Mouse (Mus musculus) kidney, postnatal 25 days (tissue): Measurements from ENCODE around the gene Tacc2.
"Not testable (repeated sequence)": the region's sequence is repeated elsewhere in the genome, so short reads cannot be mapped to it uniquely, and the experiment has no call there.

Source experiments
- DNase-seq, 2 experiments: peaks; one replicate each; pipeline ENCODE4 v3.0.0; 2021; ENCODE audit warnings: mixed read lengths in 2 of 2

The Tacc2 gene

GRCm38 (mm10) chr7:130577388-130578003 is at the start of gene Tacc2:
Tacc2 (plus strand) TSS chr7:130577438.
- no peak for DNase-seq

DNA sequence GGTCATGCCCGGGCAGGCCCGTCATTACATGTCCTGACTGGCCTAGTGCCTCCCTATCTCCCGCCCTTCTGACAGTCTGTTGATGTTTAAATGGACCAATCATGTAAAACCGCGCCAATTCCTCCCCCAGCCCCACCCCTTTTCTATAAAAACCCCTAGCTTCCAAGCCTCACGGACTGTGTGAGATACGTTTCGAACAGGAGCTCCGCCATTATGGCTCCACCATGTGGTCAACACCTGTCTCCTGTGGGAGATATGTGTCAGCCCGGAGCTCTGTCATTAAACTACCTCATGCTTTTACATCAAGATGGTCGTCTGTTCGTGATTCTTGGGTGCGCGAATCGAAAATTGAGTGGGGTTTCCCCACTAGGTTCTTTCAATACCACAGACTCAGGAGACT is 46.1 kb upstream of the Tacc2 start:
- not testable (repeated sequence) for DNase-seq

DNA sequence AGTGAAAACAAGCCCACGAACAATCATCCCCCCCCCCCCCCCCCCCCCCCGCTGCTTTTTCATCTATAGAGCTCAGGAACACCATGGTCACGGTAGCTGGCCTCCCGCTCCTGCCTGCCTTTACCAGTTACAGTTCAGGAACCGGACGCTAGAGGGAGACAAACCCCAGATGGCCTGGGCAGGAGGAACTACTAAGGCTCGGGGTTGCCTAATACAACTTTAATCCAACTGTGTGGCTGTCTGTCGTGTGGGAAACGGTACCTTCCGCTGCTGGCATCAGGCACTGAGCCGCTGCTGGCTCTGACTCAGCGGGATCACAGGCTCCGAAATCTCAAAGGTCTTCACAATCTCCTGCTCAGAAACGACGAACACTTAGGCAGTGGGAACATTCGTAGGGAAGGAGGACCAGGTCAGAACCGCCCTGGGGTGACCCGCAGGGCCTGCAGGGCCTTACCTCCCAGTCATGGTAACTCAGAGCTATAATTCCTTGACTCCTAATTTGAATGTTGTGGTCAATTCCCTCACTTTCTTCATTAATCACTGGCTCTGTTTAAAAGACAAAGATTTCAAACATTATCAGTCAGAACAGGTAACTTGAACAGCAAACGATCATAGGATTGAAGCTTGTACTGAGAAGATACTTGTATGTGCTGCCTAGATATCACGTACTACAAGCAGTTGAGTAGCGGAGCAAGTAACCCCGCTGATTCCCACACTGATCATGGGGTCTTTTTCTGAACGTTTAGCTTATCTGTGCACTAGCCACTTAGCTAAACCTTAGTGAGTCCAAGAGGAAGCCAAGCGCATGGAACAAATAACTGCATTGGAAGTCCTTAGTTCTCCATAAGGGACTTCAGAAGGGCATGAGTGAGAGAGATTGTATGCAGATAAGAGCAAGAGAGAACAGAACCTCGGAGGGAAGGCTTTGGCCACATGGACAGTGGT is 43.6 kb upstream of the Tacc2 start:
- peak; percentile 92 to 95 for DNase-seq

GRCm38 (mm10) chr7:130535174-130535573 is 42.1 kb upstream of the Tacc2 start:
- no peak for DNase-seq

DNA sequence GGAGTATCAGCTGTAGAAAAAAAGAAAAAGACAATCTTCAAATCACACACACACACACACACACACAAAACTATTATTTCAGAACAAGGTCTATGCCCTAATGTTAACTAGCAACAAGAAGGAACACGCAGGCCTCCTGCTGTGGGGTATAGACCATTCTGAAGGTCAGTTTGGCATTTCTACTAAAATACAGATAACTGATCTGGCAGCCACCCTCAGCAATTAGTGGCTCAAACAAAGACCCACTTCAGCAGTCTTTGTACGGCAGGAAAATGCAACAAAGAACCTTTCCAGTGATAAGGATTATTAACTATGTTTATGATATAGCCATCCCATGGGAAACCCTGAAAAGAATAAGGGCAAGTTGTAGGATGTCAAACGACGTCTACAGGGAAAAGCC is 40.2 kb upstream of the Tacc2 start:
- no peak for DNase-seq

- no peak for DNase-seq
Measured at GRCm38 (mm10) chr7:130540176-130540575, 37.1 kb upstream of the Tacc2 start.

DNA sequence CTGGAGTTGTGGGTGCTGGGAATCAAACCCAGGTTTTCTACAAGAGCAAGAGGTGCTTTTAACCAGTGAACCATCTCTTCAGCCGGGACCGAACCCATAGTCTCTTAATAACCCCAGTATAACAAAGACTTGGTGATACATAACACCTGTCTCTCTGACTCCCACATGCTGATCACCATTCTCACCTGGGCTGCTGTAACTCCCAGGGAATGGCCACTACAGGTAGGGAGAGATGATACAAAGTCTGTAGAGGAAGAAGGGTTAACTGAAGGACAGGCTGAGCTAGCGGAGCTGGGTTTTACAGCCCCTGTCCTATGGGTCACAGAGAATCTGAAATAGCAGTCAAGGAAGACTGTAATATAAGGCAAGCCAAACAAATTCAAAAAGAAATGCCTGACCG is 34.1 kb upstream of the Tacc2 start:
- DNase-seq: no peak

GRCm38 (mm10) chr7:130545401-130545800 is 31.8 kb upstream of the Tacc2 start:
- no peak for DNase-seq

DNA sequence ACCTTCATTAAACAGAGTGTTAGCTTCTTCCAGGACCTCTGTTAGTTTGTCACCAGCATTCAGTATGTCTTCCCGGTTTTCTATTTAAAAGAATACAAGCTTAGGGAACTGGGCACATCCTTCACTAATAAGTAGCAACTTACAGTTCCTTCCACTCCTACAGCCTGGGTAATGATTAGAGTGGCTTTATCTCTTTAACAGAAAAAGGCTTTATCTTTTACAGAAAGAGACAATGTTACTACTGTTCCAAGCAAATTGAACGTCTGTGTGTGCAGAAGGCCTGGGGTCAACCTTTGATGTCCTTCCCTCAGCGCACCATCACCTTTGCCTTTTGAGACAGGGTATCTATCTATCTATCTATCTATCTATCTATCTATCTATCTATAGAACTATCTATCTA is 31.3 kb upstream of the Tacc2 start:
- no peak for DNase-seq

- DNase-seq: no peak
Measured at GRCm38 (mm10) chr7:130546421-130546790, 30.8 kb upstream of the Tacc2 start.

DNA sequence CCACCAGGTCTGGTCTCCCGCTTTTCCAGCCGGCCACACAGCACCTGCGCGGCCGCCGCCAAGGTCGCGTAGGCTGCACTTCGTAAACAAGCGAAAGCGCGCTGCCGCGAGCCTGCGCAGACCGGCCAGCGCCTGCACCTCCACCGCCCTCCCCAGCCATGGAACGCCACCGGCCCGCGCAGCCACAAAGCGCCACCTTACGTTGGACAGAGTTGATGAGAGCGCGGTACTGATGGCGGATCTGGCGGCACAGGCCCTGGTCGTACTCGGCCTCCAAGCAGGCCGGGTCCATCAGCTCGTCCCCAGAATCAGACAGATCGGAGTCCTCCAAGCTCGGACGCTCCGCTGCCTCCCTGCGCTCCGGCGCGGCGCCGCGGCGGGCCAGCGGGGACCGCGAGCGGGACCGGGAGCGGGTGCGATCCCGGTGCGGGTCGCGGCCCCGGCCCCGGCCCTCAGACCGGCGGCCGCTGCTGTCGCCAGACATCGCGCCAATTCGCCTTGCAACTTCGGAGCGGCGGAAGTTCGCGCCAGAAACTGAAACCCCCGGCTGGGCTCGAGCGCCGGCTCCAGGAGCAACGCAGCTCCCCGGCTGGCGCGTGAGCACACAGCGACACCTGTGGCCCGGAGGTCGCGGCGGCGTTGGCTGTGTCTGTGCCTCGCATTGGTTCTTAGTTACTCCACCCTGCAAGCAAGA is 30.3 kb upstream of the Tacc2 start:
- DNase-seq: peak; percentile 93 to 96

GRCm38 (mm10) chr7:130547635-130548175 is 29.5 kb upstream of the Tacc2 start:
- no peak for DNase-seq

DNA sequence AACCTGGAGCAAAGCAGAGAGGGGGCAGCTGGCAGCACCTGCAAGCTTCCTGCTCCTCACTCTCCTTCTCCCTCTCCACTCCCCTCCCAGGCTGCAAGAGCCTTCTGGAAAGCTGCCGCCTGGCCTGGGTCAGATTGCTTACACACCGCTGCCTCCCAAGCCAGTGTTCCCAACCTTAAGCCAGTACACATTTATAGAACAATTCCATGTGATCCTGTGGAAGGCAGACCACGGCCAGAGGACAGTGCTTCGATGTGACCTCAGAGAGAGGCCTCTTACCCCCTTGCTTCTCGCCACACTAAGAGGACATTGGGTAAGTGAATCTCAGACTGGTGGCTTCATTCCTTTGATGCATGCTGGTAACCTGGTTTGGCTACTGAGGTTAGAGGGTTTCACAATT is 24.5 kb upstream of the Tacc2 start:
- peak; percentile 23 to 52 for DNase-seq

DNA sequence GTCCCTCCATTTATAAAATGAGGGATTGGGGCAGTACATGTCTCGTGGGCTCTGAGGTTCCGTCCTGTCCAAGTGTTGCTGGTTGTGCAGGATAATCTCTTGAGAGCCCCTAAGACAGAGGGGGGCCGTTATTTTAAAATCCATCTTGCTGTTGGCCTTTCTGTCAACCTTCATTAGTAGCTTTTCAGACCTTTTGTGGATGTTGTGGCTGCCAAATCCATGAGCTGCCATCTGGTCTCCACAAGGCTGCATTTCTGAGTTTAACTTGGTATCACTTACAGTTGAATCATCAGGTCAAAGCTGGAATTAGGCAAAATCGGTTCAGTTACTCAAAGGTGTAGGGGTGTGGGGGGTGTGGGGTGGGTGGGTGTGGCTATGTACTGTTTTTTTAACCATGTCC is 23.9 kb upstream of the Tacc2 start:
- DNase-seq: no peak

- no peak for DNase-seq
Measured at GRCm38 (mm10) chr7:130555597-130555996, 21.6 kb upstream of the Tacc2 start.

- no peak for DNase-seq
Measured at GRCm38 (mm10) chr7:130558592-130558991, 18.6 kb upstream of the Tacc2 start.

- no peak for DNase-seq
Measured at GRCm38 (mm10) chr7:130560933-130561332, 16.3 kb upstream of the Tacc2 start.

- DNase-seq: no peak
Measured at GRCm38 (mm10) chr7:130563276-130563675, 14.0 kb upstream of the Tacc2 start.

DNA sequence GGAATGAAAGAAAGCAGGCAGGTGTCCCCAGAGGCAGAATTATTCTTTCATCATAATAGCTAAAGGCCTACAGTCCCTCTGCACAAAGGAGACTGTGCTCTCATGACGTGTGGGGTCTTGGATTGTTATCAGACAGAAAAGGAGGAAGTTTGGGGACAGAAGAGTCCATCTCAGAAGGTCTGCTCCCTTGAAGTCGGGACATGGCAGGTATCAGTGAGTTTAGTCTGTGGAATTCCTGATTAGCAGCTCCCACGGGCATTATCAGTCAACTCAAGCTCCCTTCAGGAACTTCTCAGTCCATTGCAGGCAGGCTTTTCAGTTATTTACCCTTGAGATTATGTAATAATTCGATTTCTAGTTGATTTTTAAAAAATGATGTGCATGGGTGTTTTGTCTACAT is 13.4 kb upstream of the Tacc2 start:
- DNase-seq: no peak

GRCm38 (mm10) chr7:130564596-130564995 is 12.6 kb upstream of the Tacc2 start:
- no peak for DNase-seq

DNA sequence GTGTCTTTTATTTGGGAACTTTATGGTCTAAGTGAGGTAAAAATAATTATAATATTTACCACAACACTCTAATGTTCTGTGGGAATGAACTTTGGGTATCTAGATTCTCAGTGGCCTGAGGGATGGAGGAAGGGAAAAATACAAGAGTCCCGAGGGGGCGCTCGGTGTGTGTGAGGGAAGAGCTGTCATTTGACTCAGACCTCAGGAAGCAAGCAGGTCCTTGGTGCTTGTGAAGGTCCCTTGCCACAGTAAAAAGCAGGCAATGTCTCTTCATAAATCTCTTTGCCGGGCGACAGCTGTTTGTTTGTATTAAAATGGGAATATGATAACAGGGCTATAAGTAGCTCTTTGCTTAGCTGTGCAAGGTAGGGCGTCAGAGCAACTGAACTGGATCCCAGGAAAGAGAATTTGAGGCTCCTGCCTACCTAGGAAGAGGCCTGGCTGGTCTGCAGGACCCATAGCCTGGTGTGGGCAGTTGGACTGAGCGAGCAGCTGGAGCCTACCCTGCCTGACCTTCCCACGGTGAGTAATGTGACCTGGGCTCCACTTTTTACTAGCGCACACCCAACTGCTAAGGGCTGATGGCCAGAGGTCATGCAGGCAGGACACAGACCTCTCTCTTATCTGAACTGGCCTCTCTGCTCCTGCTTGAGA is 8.3 kb upstream of the Tacc2 start:
- DNase-seq: peak in 1 of 2 experiments; percentile 53

DNA sequence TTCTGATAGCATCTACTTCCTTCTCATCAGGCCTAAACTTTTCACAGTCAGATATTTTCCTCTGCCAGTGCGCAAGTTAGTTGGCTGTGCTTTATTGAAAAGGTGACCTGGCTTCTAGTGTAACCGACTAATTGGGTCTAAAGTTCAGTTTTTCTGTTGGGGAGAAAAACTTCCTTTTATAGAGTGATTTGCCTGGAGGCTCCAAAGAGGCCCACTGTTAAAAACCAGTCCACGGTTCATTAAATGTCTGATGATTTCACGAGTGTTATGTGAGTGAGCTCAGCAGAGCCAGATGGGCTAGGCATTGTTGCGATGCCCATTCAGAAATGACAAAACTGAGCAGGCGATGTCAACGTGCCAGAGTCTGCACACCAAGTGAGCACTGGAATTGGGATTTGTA is 6.8 kb upstream of the Tacc2 start:
- DNase-seq: no peak

- no peak for DNase-seq
Measured at GRCm38 (mm10) chr7:130572821-130573220, 4.4 kb upstream of the Tacc2 start, which contains the start of gene Nsmce4a. Nsmce4a (minus strand) TSS chr7:130573118.
